Mouse (Mus musculus) cortical plate, adult 2 months (tissue): ENCODE data around the gene Itgb3. TPM values are rescaled to one million over a fixed set of nuclear protein-coding genes. Genes with fewer than 3 reads are reported as not detected.
"Not testable (repeated sequence)": the region's sequence is repeated elsewhere in the genome, so short reads cannot be mapped to it uniquely, and the experiment has no call there.

Experiments
- H3K27ac ChIP-seq: fragments of 200-500 bp; 2 replicates; pipeline ENCODE4 v1.5.1; 2012; ENCODE audit warnings: low read length, control low read depth, inconsistent platforms; ENCODE audit not compliant: insufficient read depth
- H3K4me1 ChIP-seq: fragments of 200-500 bp; 2 replicates; pipeline ENCODE4 v1.6.1; 2011; ENCODE audit warnings: low read length; ENCODE audit not compliant: control insufficient read depth, insufficient read depth
- H3K4me3 ChIP-seq: fragments of 200-500 bp; 2 replicates; pipeline ENCODE4 v1.5.1; 2011; ENCODE audit warnings: mild to moderate bottlenecking, low read length, control low read depth; ENCODE audit not compliant: insufficient read depth
- CTCF ChIP-seq: fragments of 200-500 bp; IDR thresholded peaks from 2 replicates; pipeline ENCODE4 v1.5.1; 2011; ENCODE audit warnings: mild to moderate bottlenecking, control low read depth, low read length; ENCODE audit not compliant: insufficient read depth; ENCODE audit errors: extremely low read depth
- POLR2A ChIP-seq: fragments of 200-500 bp; IDR thresholded peaks from 2 replicates; pipeline ENCODE4 v1.6.1; 2011; ENCODE audit warnings: mild to moderate bottlenecking, low read length, control low read depth; ENCODE audit not compliant: insufficient read depth; ENCODE audit errors: extremely low read depth
- polyA plus RNA-seq: library from polyadenylated mRNA; depleted of rRNA; stranded (reverse); fragments of >200 nt; gene quantifications from 2 replicates; pipeline ENCODE4 v1.2.3, GENCODE M21; 2012

The Itgb3 gene
- polyA plus RNA-seq, 1 experiment = 2.4 TPM

GRCm38 (mm10) chr11:104568326-104568725 is 39.5 kb upstream of the Itgb3 start:
- no peak for TF ChIP-seq CTCF
- no peak for TF ChIP-seq POLR2A
- H3K4me1 ChIP-seq = peaks cover 6% of the 10 kb centered on the region
- H3K27ac ChIP-seq = no peak overlapping the region; the same call in 1 of the 2 replicates
- no peak overlapping the region for H3K4me3 ChIP-seq

DNA sequence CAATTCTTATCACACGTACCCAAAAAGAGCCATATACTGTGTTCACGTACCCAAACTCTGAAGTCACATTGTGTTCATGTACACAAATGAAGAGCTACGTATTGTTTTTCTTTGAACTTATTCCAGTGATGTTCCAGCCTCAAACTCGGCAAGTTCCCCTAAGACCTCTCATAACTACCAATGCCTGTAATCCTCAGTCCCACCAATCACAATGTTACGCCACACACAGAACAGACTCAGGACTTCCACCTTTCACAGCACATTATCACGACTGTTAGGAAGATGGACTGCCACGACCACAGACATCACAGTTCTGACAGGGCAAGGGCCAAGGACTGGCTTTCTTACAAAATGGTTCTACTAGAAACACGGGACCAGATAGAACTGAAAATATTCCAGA is 37.3 kb upstream of the Itgb3 start:
- not testable (repeated sequence) for H3K4me1 ChIP-seq, H3K4me3 ChIP-seq, H3K27ac ChIP-seq

- H3K27ac ChIP-seq = not testable (repeated sequence)
Observed at GRCm38 (mm10) chr11:104571373-104571772, 36.4 kb upstream of the Itgb3 start.

GRCm38 (mm10) chr11:104572091-104572490 is 35.7 kb upstream of the Itgb3 start:
- H3K27ac ChIP-seq = no peak overlapping the region
- H3K4me3 ChIP-seq = no peak overlapping the region
- TF ChIP-seq POLR2A (no peak), CTCF (no peak)
- H3K4me1 ChIP-seq = peaks cover 3% of the 10 kb centered on the region

More at GRCm38 (mm10) chr11:104571373-104571772, 36.4 kb upstream of the Itgb3 start:
- not testable (repeated sequence) for H3K4me1 ChIP-seq
- H3K4me3 ChIP-seq = peak overlapping the region; percentile 13; the same call in 1 of the 2 replicates

DNA sequence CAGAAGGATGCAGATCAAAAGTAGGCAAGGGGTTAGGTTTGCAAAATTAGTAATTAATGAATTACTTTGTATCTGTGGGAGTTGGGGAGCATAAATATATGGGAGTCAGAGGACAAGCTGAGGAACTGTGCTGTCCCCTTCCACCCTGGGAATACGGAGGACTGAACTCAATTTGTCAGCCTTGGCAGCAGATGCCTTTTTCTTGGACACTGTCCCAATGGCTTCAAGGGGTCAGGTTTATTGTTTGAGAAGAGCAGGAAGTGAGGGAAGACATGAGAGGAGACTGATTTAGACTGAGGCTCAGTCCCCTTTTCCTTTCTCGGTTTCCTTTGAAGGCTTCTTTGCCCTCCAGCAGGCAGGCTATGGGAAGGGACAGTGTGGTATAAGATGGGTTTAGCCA is 35.2 kb upstream of the Itgb3 start:
- TF ChIP-seq POLR2A = no peak
- no peak for TF ChIP-seq CTCF
- Histone ChIP-seq H3K4me1 (peaks cover 3% of the 10 kb centered on the region), H3K27ac (no peak overlapping the region), H3K4me3 (no peak overlapping the region)

DNA sequence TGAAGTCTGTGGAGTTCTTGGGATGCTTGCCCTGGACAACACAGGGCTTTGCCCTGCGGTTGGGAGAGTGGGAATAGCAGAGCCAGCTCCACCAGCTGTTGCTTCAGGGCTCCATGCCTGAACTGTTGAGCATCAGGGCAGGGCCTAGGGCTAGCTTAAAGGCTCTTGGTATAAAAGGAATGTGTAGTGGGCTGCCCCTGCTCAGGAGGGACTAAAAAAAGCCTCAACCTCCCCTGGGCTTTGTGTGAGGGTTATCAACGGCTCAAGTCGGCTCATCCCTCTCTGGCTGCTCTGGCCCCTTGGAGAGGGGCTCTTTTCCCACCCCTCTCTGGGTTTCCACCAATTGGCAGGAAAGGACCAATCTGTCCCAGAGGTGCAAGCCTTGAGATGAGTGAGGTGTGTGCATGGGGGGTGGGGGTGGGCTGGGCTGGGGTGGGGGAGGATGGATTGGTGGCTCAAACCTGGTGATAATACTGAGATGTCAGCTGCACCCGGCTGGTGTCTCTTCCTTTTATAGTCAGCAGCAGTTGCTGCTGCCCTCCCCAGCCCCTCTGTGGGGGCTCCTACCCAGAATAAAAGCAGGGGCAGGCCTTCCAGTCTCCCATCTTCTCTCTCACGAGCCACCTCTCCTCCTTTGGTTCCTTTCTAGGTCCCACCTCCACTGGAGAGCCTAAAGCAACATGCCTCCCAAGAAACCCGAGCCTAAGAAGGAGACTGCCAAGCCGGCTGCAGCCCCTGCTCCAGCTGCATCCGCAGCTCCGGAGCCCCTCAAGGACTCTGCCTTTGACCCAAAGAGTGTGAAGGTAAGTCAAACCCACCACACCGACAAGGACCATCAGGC is 30.8 kb upstream of the Itgb3 start:
- H3K4me1 ChIP-seq = peaks cover 2% of the 10 kb centered on the region; the same call in 1 of the 2 replicates
- TF ChIP-seq CTCF (no peak), POLR2A (no peak)
- 0 out of 2 replicates have a peak overlapping the region, but pooled peaks have one; percentile 31 for H3K27ac ChIP-seq
- H3K4me3 ChIP-seq = no peak overlapping the region

DNA sequence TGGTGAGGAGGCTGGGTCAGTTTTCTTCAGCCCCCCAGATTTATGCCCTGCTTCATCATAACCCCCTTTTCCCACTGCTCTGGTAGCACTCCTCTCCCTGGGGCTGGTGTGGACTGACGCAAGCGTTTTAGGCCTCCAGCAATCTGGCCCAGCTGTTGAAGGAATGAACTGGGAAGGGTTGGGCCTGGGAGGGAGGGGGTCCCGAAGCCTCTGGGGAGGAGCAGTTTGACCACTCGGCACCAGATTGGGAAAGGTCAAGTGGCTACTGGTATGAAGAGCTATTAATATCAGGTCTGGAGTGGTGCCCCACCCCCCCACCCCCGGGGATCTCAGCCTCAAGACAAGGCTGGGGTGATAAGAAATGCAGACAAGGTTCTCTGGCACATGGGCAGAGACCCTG is 29.7 kb upstream of the Itgb3 start:
- H3K27ac ChIP-seq = no peak overlapping the region
- H3K4me3 ChIP-seq = no peak overlapping the region
- 0 out of 2 replicates have a peak, but pooled peaks cover 2% of the 10 kb centered on the region for H3K4me1 ChIP-seq
- TF ChIP-seq CTCF (no peak), POLR2A (no peak)

DNA sequence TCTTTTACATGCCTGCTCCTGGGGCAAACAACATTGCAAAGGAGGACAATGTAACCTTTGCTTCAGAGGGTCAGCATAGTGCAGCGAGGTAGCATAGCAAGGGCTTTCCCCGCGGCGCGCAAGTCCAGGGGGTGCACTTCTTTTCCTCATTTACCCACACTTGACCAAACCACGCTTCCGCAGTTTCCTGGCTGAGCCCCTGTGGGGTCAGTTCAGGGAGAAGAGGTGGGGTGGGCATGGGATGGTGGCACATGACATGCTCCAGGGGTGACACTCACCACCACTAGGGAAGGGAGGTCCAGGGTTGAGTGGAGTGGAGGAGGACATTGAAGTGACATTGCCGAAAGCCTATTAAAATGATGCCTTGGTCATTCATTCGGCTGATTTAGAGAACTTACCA is 28.7 kb upstream of the Itgb3 start:
- Histone ChIP-seq H3K4me1 (0 out of 2 replicates have a peak, but pooled peaks cover 2% of the 10 kb centered on the region), H3K4me3 (no peak overlapping the region), H3K27ac (no peak overlapping the region)
- TF ChIP-seq CTCF (no peak), POLR2A (no peak)

GRCm38 (mm10) chr11:104579575-104579974 is 28.2 kb upstream of the Itgb3 start:
- H3K27ac ChIP-seq = no peak overlapping the region
- H3K4me3 ChIP-seq = no peak overlapping the region
- H3K4me1 ChIP-seq = 0 out of 2 replicates have a peak, but pooled peaks cover 2% of the 10 kb centered on the region
- no peak for TF ChIP-seq POLR2A
- TF ChIP-seq CTCF = no peak

GRCm38 (mm10) chr11:104580091-104580490 is 27.7 kb upstream of the Itgb3 start:
- Histone ChIP-seq H3K27ac (no peak overlapping the region), H3K4me1 (0 out of 2 replicates have a peak, but pooled peaks cover 2% of the 10 kb centered on the region), H3K4me3 (no peak overlapping the region)
- no peak for TF ChIP-seq POLR2A
- TF ChIP-seq CTCF = no peak

DNA sequence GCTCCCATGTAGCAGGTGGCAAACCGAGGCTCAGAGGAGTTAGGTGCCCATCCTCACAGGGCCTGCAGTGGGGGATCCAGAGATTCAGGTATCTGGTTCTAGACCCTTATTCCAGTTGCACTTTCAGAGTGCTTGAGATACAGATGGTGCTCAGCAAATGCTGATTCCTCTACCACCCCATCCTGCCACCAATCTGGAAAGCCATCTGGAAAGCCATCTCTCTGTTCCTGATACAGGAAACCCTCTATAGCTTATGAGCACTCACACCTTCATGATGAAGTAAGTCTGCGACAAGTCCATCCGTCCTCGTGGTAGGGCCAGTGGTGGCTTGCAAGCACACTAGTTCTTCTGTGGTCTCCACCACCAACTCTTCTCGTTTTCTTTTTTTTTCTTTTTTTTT is 27.2 kb upstream of the Itgb3 start:
- Histone ChIP-seq H3K4me3 (no peak overlapping the region), H3K4me1 (0 out of 2 replicates have a peak, but pooled peaks cover 2% of the 10 kb centered on the region), H3K27ac (no peak overlapping the region)
- TF ChIP-seq POLR2A = no peak
- TF ChIP-seq CTCF = no peak
